Mouse (Mus musculus) ES-Bruce4 (cell line): Measurements from ENCODE around the gene Xpo6. TPM values are rescaled to one million over a fixed set of nuclear protein-coding genes. Genes with fewer than 3 reads are reported as not detected.

Experiments used
- H3K27ac ChIP-seq: 2 replicates; pipeline ENCODE4 v1.5.1; 2012; ENCODE audit warnings: low read length, inconsistent platforms; ENCODE audit not compliant: insufficient read depth
- H3K27me3 ChIP-seq: 2 replicates; pipeline ENCODE4 v1.6.1; 2012; ENCODE audit warnings: mild to moderate bottlenecking, low read length, inconsistent platforms; ENCODE audit not compliant: control insufficient read depth, poor library complexity, insufficient read depth, severe bottlenecking
- H3K36me3 ChIP-seq: 2 replicates; pipeline ENCODE4 v1.6.1; 2012; ENCODE audit warnings: inconsistent platforms, mild to moderate bottlenecking, low read length, moderate library complexity; ENCODE audit not compliant: control insufficient read depth, poor library complexity, insufficient read depth, severe bottlenecking
- H3K4me1 ChIP-seq: one replicate; pipeline ENCODE4 v1.8.1; 2011; ENCODE audit warnings: low read length; ENCODE audit not compliant: control insufficient read depth, insufficient read depth
- H3K4me3 ChIP-seq: 2 replicates; pipeline ENCODE4 v1.5.1; 2011; ENCODE audit warnings: low read depth, mild to moderate bottlenecking, low read length
- H3K9ac ChIP-seq: 2 replicates; pipeline ENCODE4 v1.6.1; 2012; ENCODE audit warnings: low read depth, mild to moderate bottlenecking, inconsistent platforms; ENCODE audit not compliant: poor library complexity, severe bottlenecking
- H3K9me3 ChIP-seq: replicated peaks from 2 replicates; pipeline ENCODE4 v1.6.1; 2012; ENCODE audit warnings: mild to moderate bottlenecking, low read length, inconsistent platforms; ENCODE audit not compliant: control insufficient read depth, poor library complexity, insufficient read depth, severe bottlenecking
- CTCF ChIP-seq: IDR thresholded peaks from one replicate; pipeline ENCODE4 v1.8.1; 2011; ENCODE audit warnings: low read depth, low read length
- EP300 ChIP-seq: IDR thresholded peaks from 2 replicates; pipeline ENCODE4 v1.6.1; 2011; ENCODE audit warnings: low read depth, low read length; ENCODE audit not compliant: insufficient read depth
- POLR2A ChIP-seq: IDR thresholded peaks from one replicate; pipeline ENCODE4 v1.8.1; 2011; ENCODE audit warnings: low read length; ENCODE audit not compliant: insufficient read depth
- polyA plus RNA-seq: library from polyadenylated mRNA; stranded (reverse); fragments of >200 nt; gene quantifications from 2 replicates; pipeline ENCODE4 v1.2.4, GENCODE M21; 2011; ENCODE audit warnings: low read depth; ENCODE audit not compliant: missing spikeins, insufficient read depth, insufficient read length

Gene Xpo6
- polyA plus RNA-seq, 1 experiment, result 126 TPM

DNA sequence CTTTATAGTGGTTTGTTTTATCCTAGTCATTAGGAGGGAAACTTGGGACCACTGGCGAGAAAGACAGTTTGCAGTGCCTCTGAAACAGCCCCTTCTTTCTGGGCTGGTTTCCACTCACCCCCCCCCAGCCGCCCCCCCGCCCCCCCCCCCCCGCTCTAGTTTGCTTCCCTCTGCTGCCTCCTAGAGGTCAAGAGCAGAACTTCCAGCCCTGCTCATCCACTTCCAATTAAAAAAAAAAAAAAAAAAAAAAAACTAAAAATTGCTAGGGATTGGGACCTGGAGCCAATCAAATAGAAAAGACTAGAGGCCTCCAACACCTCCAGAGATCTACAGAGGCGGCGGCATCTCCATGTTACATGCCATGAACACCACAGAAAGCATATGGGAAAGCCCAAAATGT is 112.1 kb downstream of the Xpo6 start:
- Histone ChIP-seq H3K36me3 (no peaks in the 10 kb centered on the region), H3K9ac (no peak overlapping the region), H3K27me3 (0 out of 2 replicates have a peak, but pooled peaks cover under 1% of the 10 kb centered on the region), H3K27ac (no peak overlapping the region), H3K4me1 (no peaks in the 10 kb centered on the region), H3K4me3 (no peak overlapping the region), H3K9me3 (no peaks in the 10 kb centered on the region)
- TF ChIP-seq CTCF, result no peak
- TF ChIP-seq EP300, result no peak

DNA sequence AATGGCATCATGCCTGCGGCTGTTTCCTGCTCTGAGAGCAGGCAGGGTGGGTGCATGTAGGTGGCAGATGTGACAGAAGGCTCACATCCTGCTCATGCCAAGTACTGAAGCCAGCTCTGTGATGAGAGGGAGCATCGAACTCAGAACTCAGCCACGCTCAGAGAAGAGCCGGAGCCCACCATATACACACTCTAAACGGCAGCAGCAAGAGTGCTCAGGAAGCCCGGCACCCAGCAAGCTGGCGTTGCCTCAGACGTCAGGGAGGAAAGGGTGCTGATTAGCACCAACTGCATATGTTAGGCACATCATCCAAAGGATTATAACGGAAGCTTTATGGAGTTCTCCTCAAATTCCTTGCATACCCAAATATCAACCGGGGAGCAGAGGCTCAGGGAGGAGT is 112.7 kb downstream of the Xpo6 start:
- Histone ChIP-seq H3K36me3 (no peaks in the 10 kb centered on the region), H3K9me3 (no peaks in the 10 kb centered on the region), H3K27me3 (peaks cover 4% of the 10 kb centered on the region; the same call in 1 of the 2 replicates), H3K27ac (no peak overlapping the region), H3K4me3 (no peak overlapping the region), H3K9ac (no peak overlapping the region), H3K4me1 (no peaks in the 10 kb centered on the region)
- TF ChIP-seq EP300 (no peak), CTCF (no peak), POLR2A (no peak)

DNA sequence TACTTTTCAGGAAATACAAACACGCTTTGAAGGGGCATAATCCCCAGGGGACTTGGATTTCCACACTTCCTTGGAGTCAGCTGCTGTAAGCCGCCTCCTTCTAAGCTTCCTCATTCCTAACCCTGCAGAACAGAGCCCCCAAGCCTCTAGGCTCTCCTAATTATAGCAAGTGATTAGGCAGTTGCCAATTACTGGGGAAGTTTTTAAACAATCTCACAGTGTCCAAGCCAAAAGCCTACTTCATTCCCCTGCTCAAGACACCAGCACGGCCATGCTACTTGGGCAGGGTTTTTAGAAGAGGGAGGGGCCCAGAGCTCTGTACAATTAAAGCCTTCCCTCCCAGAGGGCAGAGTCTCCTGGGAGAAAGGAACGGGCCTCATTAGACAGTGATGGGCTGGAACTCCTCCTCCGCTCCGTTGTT is 114.0 kb downstream of the Xpo6 start:
- no peak overlapping the region for H3K27ac ChIP-seq
- H3K9ac ChIP-seq, result no peak overlapping the region
- no peaks in the 10 kb centered on the region for H3K9me3 ChIP-seq
- H3K4me3 ChIP-seq, result no peak overlapping the region
- no peaks in the 10 kb centered on the region for H3K4me1 ChIP-seq
- H3K36me3 ChIP-seq, result no peaks in the 10 kb centered on the region
- H3K27me3 ChIP-seq, result peaks cover 15% of the 10 kb centered on the region
- TF ChIP-seq CTCF, result no peak
- no peak for TF ChIP-seq POLR2A
- TF ChIP-seq EP300, result no peak

DNA sequence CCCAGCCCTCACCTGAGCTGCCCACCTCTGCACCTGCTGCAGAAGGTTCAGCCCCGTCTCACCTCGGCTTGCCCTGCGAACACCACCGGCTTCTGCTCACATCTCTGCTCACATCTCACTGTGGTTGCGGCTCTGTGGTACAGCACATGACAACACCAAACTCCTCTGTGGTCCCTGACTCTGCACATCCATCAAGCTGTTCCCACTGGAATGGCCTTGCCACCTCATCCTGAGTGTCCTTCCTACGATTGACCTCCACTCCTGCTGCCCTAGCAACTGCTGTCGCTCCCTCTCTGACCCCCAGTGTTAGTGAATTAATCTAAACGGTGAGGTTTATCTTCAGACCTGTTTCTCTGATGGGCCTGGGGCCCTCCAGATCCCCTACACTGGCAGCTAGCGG is 115.1 kb downstream of the Xpo6 start:
- H3K4me3 ChIP-seq, result no peak overlapping the region
- TF ChIP-seq POLR2A, result no peak
- no peak for TF ChIP-seq EP300
- TF ChIP-seq CTCF, result no peak
- H3K9ac ChIP-seq, result no peak overlapping the region
- no peaks in the 10 kb centered on the region for H3K9me3 ChIP-seq
- peaks cover 18% of the 10 kb centered on the region for H3K27me3 ChIP-seq
- no peaks in the 10 kb centered on the region for H3K36me3 ChIP-seq
- H3K4me1 ChIP-seq, result no peaks in the 10 kb centered on the region
- no peak overlapping the region for H3K27ac ChIP-seq

DNA sequence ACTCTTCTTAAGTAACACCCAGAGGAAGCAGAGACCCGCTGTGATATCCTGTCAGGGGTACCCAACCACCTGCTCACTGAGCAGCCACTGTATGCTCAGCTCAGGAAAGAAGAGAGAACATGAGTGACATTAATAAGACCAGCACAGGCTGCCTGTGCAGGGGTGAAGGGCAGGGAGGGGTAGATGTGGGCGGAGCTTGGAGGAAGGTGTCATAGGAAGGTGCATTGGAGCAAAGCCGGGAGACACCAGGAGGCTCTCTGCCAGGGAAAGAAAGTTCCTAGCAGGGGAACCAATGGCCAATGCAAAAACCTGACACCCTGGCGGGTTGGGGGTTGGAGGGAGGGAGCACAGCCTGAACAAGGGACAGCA is 116.3 kb downstream of the Xpo6 start:
- Histone ChIP-seq H3K27me3 (peaks cover 18% of the 10 kb centered on the region), H3K9me3 (no peaks in the 10 kb centered on the region), H3K4me1 (no peaks in the 10 kb centered on the region), H3K9ac (no peak overlapping the region), H3K36me3 (no peaks in the 10 kb centered on the region), H3K27ac (no peak overlapping the region), H3K4me3 (no peak overlapping the region)
- TF ChIP-seq POLR2A, result no peak

DNA sequence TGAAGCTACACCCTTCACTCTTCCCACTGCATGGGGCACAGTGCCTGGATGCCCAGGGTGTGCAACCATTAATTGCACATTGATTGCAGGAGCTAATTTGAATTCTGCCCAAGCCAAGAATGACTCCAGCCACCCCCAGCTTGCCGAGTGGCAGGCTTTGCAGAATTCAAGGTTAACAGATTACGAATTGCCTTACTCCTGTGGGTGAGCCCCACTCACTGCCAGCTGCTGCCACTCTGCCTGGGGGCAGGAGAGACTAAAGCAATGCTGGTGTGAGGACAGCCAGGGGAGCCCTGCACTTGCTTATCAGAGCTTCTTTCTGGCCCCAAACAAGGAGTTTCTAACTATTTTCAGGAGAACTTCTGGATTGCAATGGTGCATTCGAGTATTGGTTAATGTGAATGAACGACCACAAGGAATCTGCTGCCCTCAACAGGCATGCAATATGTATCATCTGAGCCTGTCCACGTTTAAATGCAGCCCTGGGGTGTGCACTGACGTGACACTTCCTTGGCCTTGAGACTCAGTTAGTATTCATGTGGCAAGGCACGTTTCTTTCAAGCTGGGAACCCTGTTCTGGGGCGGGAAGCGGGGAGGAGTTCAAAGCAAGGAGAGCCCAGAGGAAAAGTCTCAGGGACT is 116.8 kb downstream of the Xpo6 start:
- no peak overlapping the region for H3K9ac ChIP-seq
- no peak overlapping the region for H3K27ac ChIP-seq
- H3K27me3 ChIP-seq, result peaks cover 18% of the 10 kb centered on the region
- H3K9me3 ChIP-seq, result no peaks in the 10 kb centered on the region
- H3K4me3 ChIP-seq, result no peak overlapping the region
- H3K36me3 ChIP-seq, result no peaks in the 10 kb centered on the region
- no peak for TF ChIP-seq POLR2A
- no peak for TF ChIP-seq EP300
- no peak for TF ChIP-seq CTCF
- no peaks in the 10 kb centered on the region for H3K4me1 ChIP-seq
